Mouse (Mus musculus) cerebellum, adult 11 months (tissue): ENCODE results near the gene Zbtb22.

Experiments used
- DNase-seq: peaks from one replicate; pipeline ENCODE4 v3.0.0; 2022

Zbtb22 gene

GRCm38 (mm10) chr17:33908331-33909076 lies 7.2 kb upstream of the Zbtb22 start:
- DNase-seq = peak; percentile 68

- peak; percentile 98 for DNase-seq
Observed at GRCm38 (mm10) chr17:33909077-33909868, 6.4 kb upstream of the Zbtb22 start, which contains the start of gene Daxx. Daxx (plus strand) TSS chr17:33909414.

- peak; percentile 20 for DNase-seq
Observed at GRCm38 (mm10) chr17:33909869-33910250, 5.8 kb upstream of the Zbtb22 start.

- peak; percentile 33 for DNase-seq
Observed at GRCm38 (mm10) chr17:33910346-33911051, 5.2 kb upstream of the Zbtb22 start.

GRCm38 (mm10) chr17:33911052-33911812 lies 4.5 kb upstream of the Zbtb22 start:
- DNase-seq = peak; percentile 21

GRCm38 (mm10) chr17:33911813-33912414 lies 3.8 kb upstream of the Zbtb22 start:
- peak; percentile 40 for DNase-seq

GRCm38 (mm10) chr17:33913264-33913663 lies 2.4 kb upstream of the Zbtb22 start:
- peak; percentile 31 for DNase-seq

- DNase-seq = peak; percentile 22
Observed at GRCm38 (mm10) chr17:33913905-33914304, 1.8 kb upstream of the Zbtb22 start.

- peak; percentile 40 for DNase-seq
Observed at GRCm38 (mm10) chr17:33914969-33915391, 724 bp upstream of the Zbtb22 start.

GRCm38 (mm10) chr17:33916294-33916693 lies 590 bp downstream of the Zbtb22 start:
- no peak for DNase-seq

GRCm38 (mm10) chr17:33916847-33917655 lies 1.3 kb downstream of the Zbtb22 start:
- DNase-seq = peak; percentile 47

- no peak for DNase-seq
Observed at GRCm38 (mm10) chr17:33917656-33918292, 2.1 kb downstream of the Zbtb22 start.

GRCm38 (mm10) chr17:33918293-33919203 lies 2.8 kb downstream of the Zbtb22 start:
- peak; percentile 33 for DNase-seq

- DNase-seq = peak; percentile 68
Observed at GRCm38 (mm10) chr17:33919351-33920281, 3.9 kb downstream of the Zbtb22 start.

GRCm38 (mm10) chr17:33920282-33921097 lies 4.8 kb downstream of the Zbtb22 start:
- peak; percentile 81 for DNase-seq

- no peak for DNase-seq
Observed at GRCm38 (mm10) chr17:33921361-33921760, 5.7 kb downstream of the Zbtb22 start.

GRCm38 (mm10) chr17:33924577-33925283 lies 9.0 kb downstream of the Zbtb22 start:
- no peak for DNase-seq
